Mouse (Mus musculus): ENCODE measurements at regions not wholly inside any gene's neighbourhood (a gene's known extent, or its start where the extent isn't known, plus 50 kb on each side); places are given as distances from the start of the nearest gene placed in this dataset.

GRCm38 (mm10) chr16:72256388-72256787, 51.7 kb upstream of the Robo1 start:
- TF ChIP-seq ZNF384 (IDR thresholded peaks at IDR 0.05; ENCODE audit: low read depth, low read length) (no peak), ZC3H11A (IDR thresholded peaks at IDR 0.05; ENCODE audit: borderline replicate concordance, low read depth, low read length) (no peak)

Data from ES-E14 (cell line).